Mouse (Mus musculus) liver, postnatal 0 days (tissue): Measurements from ENCODE around the gene Wscd2.

Experiments
- CTCF ChIP-seq: sonication (generic); IDR thresholded peaks from 2 replicates; pipeline ENCODE4 v1.5.1; 2016; ENCODE audit warnings: antibody characterized with exemption, low read depth
- EP300 ChIP-seq: IDR thresholded peaks from 2 replicates; pipeline ENCODE4 v1.6.1; 2016; ENCODE audit warnings: antibody characterized with exemption, low read depth, mild to moderate bottlenecking

DNA sequence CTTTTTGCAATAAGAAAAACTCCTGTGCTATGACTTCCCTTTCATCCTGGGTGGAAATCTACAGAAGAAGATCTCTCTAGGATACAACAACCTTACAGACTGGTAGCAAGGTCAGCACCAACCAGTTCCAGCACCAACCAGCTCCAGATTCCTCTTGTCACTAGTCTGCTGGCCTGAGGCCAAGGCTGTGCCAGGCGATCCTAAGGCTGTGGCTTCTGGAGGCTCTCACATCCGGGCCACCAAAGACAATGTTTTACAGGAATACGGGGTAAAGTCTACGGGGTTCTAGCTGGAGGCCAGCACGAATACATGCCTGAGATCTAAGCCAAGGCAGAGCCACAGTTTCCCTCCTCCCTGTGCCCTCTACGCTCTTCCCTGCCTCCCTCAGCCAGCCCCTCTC is 25.4 kb upstream of the Wscd2 start:
- no peak for TF ChIP-seq CTCF
- no peak for TF ChIP-seq EP300
